Mouse (Mus musculus): ENCODE data around the gene Slfn8.

GRCm38 (mm10) chr11:83039156-83039555 is 18.5 kb upstream of the Slfn8 start:
- TF ChIP-seq CTCF (IDR thresholded peaks at IDR 0.05; ENCODE audit: control insufficient read depth, insufficient read depth, insufficient replicate concordance, low read depth, low read length) (no peak), POLR2A (IDR thresholded peaks at IDR 0.05; ENCODE audit: control insufficient read depth, low read depth, low read length) (no peak)

Data from testis, adult 2 months (tissue).